Mouse (Mus musculus): ENCODE results near the gene Lrrfip2.

DNA sequence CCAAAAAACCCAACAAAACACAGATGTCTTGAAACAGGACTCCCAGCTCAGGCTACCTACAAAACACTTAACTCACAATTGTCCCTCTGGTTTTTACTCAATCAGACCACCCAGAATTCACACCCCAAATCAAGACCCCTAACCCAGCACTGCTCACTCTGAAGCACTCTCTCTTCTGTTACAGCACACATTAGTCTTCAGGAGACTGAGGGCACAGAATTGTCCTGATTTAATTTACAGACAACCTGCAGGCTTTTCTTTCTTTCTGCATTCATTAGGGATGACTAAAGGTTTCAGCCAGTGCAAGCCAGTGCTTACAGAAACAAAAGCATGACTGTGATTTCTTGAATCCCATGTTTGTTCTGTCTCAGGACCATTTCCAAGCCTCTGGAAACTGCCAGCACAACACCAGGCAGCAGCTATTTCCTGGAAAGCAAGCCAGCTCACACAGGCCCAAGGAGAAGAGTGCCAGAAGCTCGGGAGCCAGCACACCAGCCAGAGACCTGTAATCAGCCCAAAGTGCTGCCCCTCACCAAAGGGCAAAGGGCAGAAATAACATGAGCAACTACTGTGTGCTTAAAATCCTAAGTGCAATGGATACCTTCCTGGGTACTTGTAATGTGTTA is 143.1 kb downstream of the Lrrfip2 start:
- TF ChIP-seq CTCF (IDR thresholded peaks at IDR 0.05; ENCODE audit: low read depth) (no peak), EP300 (IDR thresholded peaks at IDR 0.05; ENCODE audit: low read depth) (no peak)
